Mouse (Mus musculus) midbrain, postnatal 0 days (tissue): ENCODE results near the gene 1700013G24Rik. TPM values are rescaled to one million over a fixed set of nuclear protein-coding genes. Genes with fewer than 3 reads are reported as not detected.

Experiments used
- ATAC-seq: fragments of 200-750 bp; cut with Nextera tagmentation; 2 replicates; pipeline ENCODE4 v1.8.0; 2017; ENCODE audit warnings: moderate number of reproducible peaks, mild to moderate bottlenecking, moderate TSS enrichment, moderate library complexity; ENCODE audit not compliant: low FRiP score
- DNase-seq: peaks from one replicate; pipeline ENCODE4 v3.0.0-alpha.2; 2015; ENCODE audit warnings: low spot score
- H3K27ac ChIP-seq: fragments of 300-500 bp; sonication (generic); 2 replicates; pipeline ENCODE4 v1.5.1; 2014; ENCODE audit warnings: low read depth, mild to moderate bottlenecking, low read length, mixed read lengths
- H3K27me3 ChIP-seq: fragments of 300-500 bp; sonication (generic); 2 replicates; pipeline ENCODE4 v1.6.1; 2014; ENCODE audit warnings: low read length, control low read depth, mixed read lengths; ENCODE audit not compliant: insufficient read depth
- H3K36me3 ChIP-seq: fragments of 300-500 bp; sonication (generic); 2 replicates; pipeline ENCODE4 v1.6.1; 2014; ENCODE audit warnings: low read length, control low read depth, mixed read lengths; ENCODE audit not compliant: insufficient read depth
- H3K4me1 ChIP-seq: fragments of 300-500 bp; sonication (generic); 2 replicates; pipeline ENCODE4 v1.6.1; 2014; ENCODE audit warnings: mild to moderate bottlenecking, control low read depth, antibody characterized with exemption, low read length, mixed read lengths; ENCODE audit not compliant: insufficient read depth
- H3K4me2 ChIP-seq: fragments of 300-500 bp; sonication (generic); 2 replicates; pipeline ENCODE4 v1.6.1; 2014; ENCODE audit warnings: low read depth, mild to moderate bottlenecking, low read length, mixed read lengths; ENCODE audit not compliant: poor library complexity, severe bottlenecking
- H3K4me3 ChIP-seq: fragments of 300-500 bp; sonication (generic); 2 replicates; pipeline ENCODE4 v1.5.1; 2014; ENCODE audit warnings: low read depth, mild to moderate bottlenecking, low read length, moderate library complexity
- H3K9ac ChIP-seq: fragments of 300-500 bp; sonication (generic); replicated peaks from 2 replicates; pipeline ENCODE4 v1.6.1; 2014; ENCODE audit warnings: mild to moderate bottlenecking, low read length, moderate library complexity, mixed read lengths; ENCODE audit not compliant: poor library complexity, severe bottlenecking
- H3K9me3 ChIP-seq: fragments of 300-500 bp; sonication (generic); 2 replicates; pipeline ENCODE4 v1.6.1; 2016; ENCODE audit warnings: low read length, control low read depth
- CTCF ChIP-seq: IDR thresholded peaks from 2 replicates; pipeline ENCODE4 v1.5.1; 2016; ENCODE audit warnings: antibody characterized with exemption, mild to moderate bottlenecking
- WGBS: fragments of 180-500 bp; shearing (Covaris S2); extraction: QIAGEN DNeasy Blood & Tissue Kit; methylation state at CpG from one replicate; pipeline ENCODE4 v1.1.7; 2014; 5-methylcytosine and 5-hydroxymethylcytosine counted together
- polyA plus RNA-seq: library from polyadenylated mRNA; unstranded; fragments of >200 nt; fragmentation: Nextera tagmentation; extraction: Ambion mirVana; gene quantifications from 2 replicates; pipeline ENCODE4 v1.2.1, GENCODE M21; 2015
- total RNA-seq: library from RNA; depleted of rRNA; stranded (reverse); fragments of >200 nt; gene quantifications from 2 replicates; pipeline ENCODE4 v1.2.3, GENCODE M21; 2014

1700013G24Rik gene
- total and polyA plus RNA-seq, 2 experiments from 2014 or later = not detected

DNA sequence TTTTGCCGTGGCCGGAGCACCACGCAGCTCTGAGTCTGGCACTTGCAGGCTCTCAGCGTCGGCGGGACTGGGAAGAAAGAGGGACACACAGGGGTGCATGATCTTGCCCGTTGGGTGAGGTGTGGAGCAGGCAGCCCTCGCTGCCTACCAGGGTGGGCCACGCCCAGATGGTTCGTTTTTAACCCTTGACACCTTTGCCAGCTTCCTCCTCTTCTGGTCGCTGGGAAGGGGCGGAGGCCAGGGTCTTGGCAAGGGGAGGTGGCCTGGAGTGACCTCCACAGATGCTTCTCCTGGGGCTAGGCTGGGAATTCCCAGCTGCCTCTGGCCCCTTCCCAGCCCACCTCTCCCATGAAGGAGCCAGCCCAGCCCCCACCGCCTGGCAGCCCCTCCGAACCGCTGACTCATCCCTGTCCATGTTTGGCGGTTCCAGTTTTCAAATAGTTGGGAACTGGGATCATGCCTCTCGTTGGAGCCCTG is 23.7 kb downstream of the 1700013G24Rik start:
- Histone ChIP-seq H3K4me1 (no peaks in the 10 kb centered on the region), H3K4me3 (no peak overlapping the region), H3K36me3 (no peaks in the 10 kb centered on the region), H3K9me3 (no peaks in the 10 kb centered on the region), H3K9ac (no peak overlapping the region), H3K27me3 (no peaks in the 10 kb centered on the region), H3K4me2 (no peak overlapping the region), H3K27ac (no peak overlapping the region)
- ATAC-seq (no peak), DNase-seq (no peak)
- no peak for TF ChIP-seq CTCF
- WGBS = 28% methylated on average over 17 of the region's 17 CpGs

DNA sequence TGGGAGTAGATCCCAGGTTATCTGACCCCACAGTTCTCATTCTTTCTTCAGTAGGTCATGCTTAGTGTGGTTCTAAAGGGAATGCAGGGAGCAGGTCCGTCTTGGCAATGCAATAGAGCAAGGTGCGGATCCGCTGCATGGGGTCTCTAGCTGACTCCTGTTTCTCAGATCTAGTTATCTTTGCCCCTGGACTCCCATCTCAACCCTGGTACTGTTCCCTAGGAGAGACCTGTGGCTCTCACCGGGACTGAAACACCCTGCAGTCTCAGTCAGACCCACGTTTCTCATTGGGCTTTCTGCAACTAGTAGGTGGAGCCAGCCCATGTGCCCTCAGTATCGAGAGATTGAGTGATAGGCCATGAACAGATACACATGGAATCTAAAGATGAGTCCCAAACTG is 24.5 kb downstream of the 1700013G24Rik start:
- WGBS = 62% methylated on average over 6 of the region's 6 CpGs
- TF ChIP-seq CTCF = no peak
- no peak overlapping the region for H3K4me2 ChIP-seq
- no peaks in the 10 kb centered on the region for H3K36me3 ChIP-seq
- H3K9me3 ChIP-seq = no peaks in the 10 kb centered on the region
- H3K27me3 ChIP-seq = no peaks in the 10 kb centered on the region
- H3K4me1 ChIP-seq = no peaks in the 10 kb centered on the region
- DNase-seq (no peak), ATAC-seq (no peak)
- H3K4me3 ChIP-seq = no peak overlapping the region
- no peak overlapping the region for H3K9ac ChIP-seq
- H3K27ac ChIP-seq = no peak overlapping the region

DNA sequence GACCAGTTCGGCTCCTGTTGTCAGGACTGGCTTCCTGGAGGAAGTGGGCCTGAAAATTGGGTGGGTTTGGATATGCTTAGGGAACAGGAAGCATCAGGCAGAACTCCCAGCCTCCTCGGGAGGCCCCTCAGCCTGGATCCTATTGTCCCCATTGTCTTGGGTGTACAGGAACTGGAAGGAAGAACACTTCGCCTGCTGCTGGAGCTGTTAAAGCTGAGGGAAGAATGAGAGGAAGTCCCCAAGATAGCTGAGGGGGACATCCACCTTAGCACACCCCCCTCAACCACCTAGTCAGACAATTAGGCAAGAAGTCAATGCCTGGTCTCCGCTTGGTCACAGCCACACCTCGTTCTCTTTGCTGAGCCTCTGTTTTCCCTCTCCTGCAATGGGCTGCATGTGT is 25.2 kb downstream of the 1700013G24Rik start:
- ATAC-seq (no peak), DNase-seq (no peak)
- Histone ChIP-seq H3K36me3 (no peaks in the 10 kb centered on the region), H3K27ac (no peak overlapping the region), H3K4me3 (no peak overlapping the region), H3K27me3 (no peaks in the 10 kb centered on the region), H3K9ac (no peak overlapping the region), H3K4me1 (no peaks in the 10 kb centered on the region), H3K4me2 (no peak overlapping the region), H3K9me3 (no peaks in the 10 kb centered on the region)
- 57% methylated on average over 5 of the region's 5 CpGs for WGBS
- TF ChIP-seq CTCF = no peak

DNA sequence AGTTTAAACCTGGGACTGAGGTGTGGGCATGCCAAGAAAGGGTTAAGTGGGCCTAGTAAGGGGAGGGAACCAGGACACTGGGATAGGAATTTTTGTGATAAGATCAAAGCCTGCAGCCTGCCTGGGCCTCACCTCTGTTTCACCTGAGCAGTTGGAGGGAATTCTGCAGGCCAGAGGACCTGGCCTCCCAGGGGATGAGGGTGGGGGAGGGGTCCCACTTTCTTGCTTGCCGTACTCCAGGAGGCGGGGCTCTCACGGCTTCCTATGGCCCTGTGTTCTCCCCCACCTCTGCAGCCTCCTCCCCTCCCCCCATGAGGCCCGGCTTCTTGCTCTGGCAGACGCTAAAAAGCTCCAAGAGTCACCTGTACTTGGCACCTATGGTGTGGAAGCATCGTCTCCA is 26.7 kb downstream of the 1700013G24Rik start:
- DNase-seq (no peak), ATAC-seq (no peak)
- H3K4me3 ChIP-seq = no peak overlapping the region
- H3K4me2 ChIP-seq = no peak overlapping the region
- no peaks in the 10 kb centered on the region for H3K4me1 ChIP-seq
- no peaks in the 10 kb centered on the region for H3K27me3 ChIP-seq
- WGBS = 17% methylated on average over 6 of the region's 6 CpGs
- no peak for TF ChIP-seq CTCF
- no peaks in the 10 kb centered on the region for H3K36me3 ChIP-seq
- H3K9ac ChIP-seq = no peak overlapping the region
- no peaks in the 10 kb centered on the region for H3K9me3 ChIP-seq
- no peak overlapping the region for H3K27ac ChIP-seq

DNA sequence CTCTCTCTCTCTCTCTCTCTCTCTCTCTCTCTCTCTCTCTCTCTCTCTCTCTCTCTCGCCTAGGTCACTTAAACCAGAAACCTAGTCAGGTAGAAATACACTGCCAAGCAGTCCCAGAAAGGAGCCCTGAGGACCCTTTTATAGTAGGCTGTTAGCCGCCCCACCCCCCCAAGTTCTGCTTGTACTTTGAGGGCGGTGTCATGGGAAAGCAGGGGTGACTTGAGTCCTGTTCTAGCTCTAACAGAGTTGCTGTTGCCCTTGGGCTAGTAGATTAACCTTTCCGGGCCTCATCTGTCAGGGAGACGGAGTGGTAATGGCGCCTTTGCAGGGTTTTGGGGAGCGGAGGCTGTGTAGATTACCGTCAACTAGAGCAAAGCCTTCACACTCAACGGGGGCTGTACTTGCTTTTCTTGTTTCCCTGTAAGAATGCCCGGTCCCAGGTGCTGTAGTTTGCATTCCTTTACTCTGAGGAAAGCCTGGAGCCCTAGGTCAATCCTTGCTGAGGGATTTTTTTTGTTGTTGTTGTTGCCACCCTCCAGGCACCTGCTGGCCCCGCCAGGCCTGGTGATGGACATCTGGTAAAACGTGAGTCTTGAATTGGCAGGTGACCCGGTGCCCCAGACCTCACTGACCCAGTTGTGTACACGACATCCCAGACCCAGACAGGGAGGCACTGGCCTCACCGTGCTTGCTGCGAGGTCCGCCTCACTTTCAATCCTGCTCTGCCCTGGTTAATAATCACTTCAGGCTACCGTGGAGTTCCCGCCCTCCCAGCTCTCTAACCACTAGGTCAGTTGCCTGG is 27.3 kb downstream of the 1700013G24Rik start:
- Histone ChIP-seq H3K9me3 (no peaks in the 10 kb centered on the region), H3K4me1 (no peaks in the 10 kb centered on the region), H3K4me3 (no peak overlapping the region), H3K4me2 (no peak overlapping the region), H3K9ac (no peak overlapping the region), H3K27me3 (no peaks in the 10 kb centered on the region), H3K27ac (no peak overlapping the region), H3K36me3 (no peaks in the 10 kb centered on the region)
- DNase-seq = no peak
- no peak for ATAC-seq
- WGBS = 35% methylated on average over 19 of the region's 19 CpGs
- no peak for TF ChIP-seq CTCF

DNA sequence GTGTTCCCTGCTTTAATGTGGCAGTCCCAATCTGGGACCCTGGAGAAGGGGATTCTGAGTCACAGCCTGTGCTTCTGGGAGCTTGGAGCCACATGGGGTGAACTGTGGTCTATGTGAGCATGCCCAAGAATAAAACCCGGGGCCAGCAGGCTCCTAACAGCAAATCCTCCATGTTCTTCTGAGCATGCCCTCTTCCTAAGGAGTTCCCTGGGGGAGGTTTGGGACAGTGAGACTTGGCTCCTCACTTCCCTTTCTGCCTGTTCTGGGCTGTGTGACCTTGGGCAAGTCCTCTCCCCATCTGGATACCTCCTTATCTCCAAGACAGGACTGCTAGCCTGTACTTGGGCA is 27.9 kb downstream of the 1700013G24Rik start:
- Histone ChIP-seq H3K27me3 (no peaks in the 10 kb centered on the region), H3K9ac (no peak overlapping the region), H3K27ac (no peak overlapping the region), H3K4me1 (no peaks in the 10 kb centered on the region), H3K36me3 (no peaks in the 10 kb centered on the region), H3K9me3 (no peaks in the 10 kb centered on the region), H3K4me3 (no peak overlapping the region), H3K4me2 (no peak overlapping the region)
- no peak for ATAC-seq
- 20% methylated on average over 1 of the region's 1 CpGs for WGBS
- TF ChIP-seq CTCF = no peak
- no peak for DNase-seq
